Mouse (Mus musculus): Measurements from ENCODE around the gene Btbd35f13. TPM values are rescaled to one million over a fixed set of nuclear protein-coding genes. Genes with fewer than 3 reads are reported as not detected.
"Not testable (repeated sequence)": the region's sequence is repeated elsewhere in the genome, so short reads cannot be mapped to it uniquely, and the experiment has no call there.

The Btbd35f13 gene
- not detected in 2 replicates for polyA plus RNA-seq (2012; rRNA removed)

DNA sequence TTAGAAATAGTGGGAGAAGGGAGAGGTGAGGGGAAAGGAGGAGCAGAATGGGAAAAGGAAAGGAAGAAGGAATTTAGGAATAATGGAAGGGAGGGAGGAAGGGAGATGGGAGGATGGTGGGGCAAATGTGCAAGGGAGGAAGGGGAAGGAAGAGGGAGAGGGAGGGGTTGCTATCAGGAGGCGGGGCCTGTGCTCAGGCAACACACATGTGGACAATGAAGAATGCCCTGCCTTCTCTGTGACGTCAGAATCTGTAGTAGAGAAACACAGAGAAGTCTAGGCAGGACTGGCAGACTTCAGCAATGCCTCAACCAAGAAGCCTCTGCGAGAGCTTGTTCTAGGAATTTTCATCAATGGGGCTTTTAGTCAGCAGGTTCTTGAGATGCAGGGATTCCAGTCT is at the start of gene Btbd35f13:
Gene Btbd35f13 (plus strand): TSS at position 301 of the 400 bp plus-strand sequence.
- not testable (repeated sequence) for H3K4me1 ChIP-seq (ENCODE audit: control insufficient read depth, insufficient read depth, insufficient read length, low read length); H3K27ac ChIP-seq (ENCODE audit: insufficient read depth, low read depth, low read length); H3K36me3 ChIP-seq (ENCODE audit: control insufficient read depth, insufficient read depth, low read length); H3K4me3 ChIP-seq (ENCODE audit: low read depth, low read length); H3K27me3 ChIP-seq (ENCODE audit: control insufficient read depth, insufficient read depth, low read length)
- 69% methylated on average over 2 of the region's 3 CpGs for WGBS

GRCm38 (mm10) chrX:33702249-33702648 is 45.3 kb downstream of the Btbd35f13 start, which contains the start of gene Btbd35f14:
TSS of gene Btbd35f14 (minus strand) at chrX:33702349.
- H3K4me1 ChIP-seq (ENCODE audit: control insufficient read depth, insufficient read depth, insufficient read length, low read length); H3K27me3 ChIP-seq (ENCODE audit: control insufficient read depth, insufficient read depth, low read length); H3K27ac ChIP-seq (ENCODE audit: insufficient read depth, low read depth, low read length); H3K4me3 ChIP-seq (ENCODE audit: low read depth, low read length); H3K36me3 ChIP-seq (ENCODE audit: control insufficient read depth, insufficient read depth, low read length): not testable (repeated sequence)
- WGBS, result no CpG with 5 or more reads among the region's 3 CpGs

Other genes with a start within 250 kb of the Btbd35f13 start
- gene Btbd35f15, start 79.9 kb upstream of the Btbd35f13 start, polyA plus RNA-seq (2012; rRNA removed), result not detected in 2 replicates
- not detected in 2 replicates for gene Btbd35f14, start 45.2 kb downstream of the Btbd35f13 start, polyA plus RNA-seq (2012; rRNA removed)